8 mouse cellular contexts compared by ENCODE assay signal in the genomic region with DNA sequence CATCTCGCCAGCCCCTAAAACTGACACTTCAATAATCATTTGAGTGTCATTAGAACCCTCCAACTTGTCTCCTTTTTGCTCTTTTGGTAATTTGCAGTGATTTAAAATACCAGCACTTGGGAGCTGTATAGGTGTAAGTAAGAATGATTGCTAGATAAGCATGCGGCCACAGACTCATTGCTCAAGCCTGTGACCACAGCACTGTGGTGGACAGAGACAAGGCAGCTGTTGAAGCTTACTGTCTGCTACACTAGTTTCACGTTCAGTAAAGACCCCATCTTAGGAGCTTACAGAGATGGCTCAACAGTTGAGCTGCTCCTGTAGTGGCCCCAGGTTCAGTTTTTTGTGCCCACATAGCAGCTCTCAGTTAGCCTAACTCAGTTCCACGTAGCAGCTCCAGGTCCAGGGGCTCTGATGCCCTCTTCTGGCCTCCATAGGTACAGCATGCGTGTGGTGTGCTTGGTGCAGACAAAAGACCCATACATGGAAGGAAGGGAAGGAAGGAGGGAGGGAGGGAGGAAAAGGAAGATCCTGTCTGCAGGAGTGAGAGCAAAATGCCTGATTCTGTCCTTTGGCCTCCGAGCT. TPM values are rescaled to one million over a fixed set of nuclear protein-coding genes. Genes with fewer than 3 reads are reported as not detected.
DNase-seq lines count a peak whose midpoint lies in the region; ATAC-seq lines count a peak whose summit lies in the region.

No protein-coding gene starts in this region.

- H3K27me3 ChIP-seq in liver, embryonic 11.5 days (replicated peaks; ENCODE audit: control insufficient read depth, insufficient read depth, low read length) = no peaks in the 10 kb centered on the region

- H3K4me3 ChIP-seq in liver, embryonic 11.5 days (ENCODE audit: low read depth, low read length) = no peak overlapping the region

- H3K9ac ChIP-seq in liver, embryonic 11.5 days (ENCODE audit: low read depth, low read length) = no peak overlapping the region

- no peaks in the 10 kb centered on the region for H3K4me1 ChIP-seq in liver, embryonic 11.5 days (replicated peaks; ENCODE audit: control insufficient read depth, insufficient read depth, low read length)

- no peak overlapping the region for H3K4me2 ChIP-seq in liver, embryonic 11.5 days

- 54% methylated on average over 6 of the region's 6 CpGs for WGBS in liver, embryonic 11.5 days

- H3K9me3 ChIP-seq in liver, embryonic 11.5 days (ENCODE audit: control insufficient read depth, low read length) = no peaks in the 10 kb centered on the region

- peak; percentile 66 for DNase-seq in A20 (ENCODE audit: low read depth, low spot score)
- DNase-seq in NIH3T3 (ENCODE audit: low read depth) = peak; percentile 88
- DNase-seq in cerebellum, adult 9-11 months = peak; percentile 51
- peak; percentile 73 for DNase-seq in forelimb bud, embryonic 11.5 days (ENCODE audit: low read depth, low spot score)
- peak; percentile 64 for DNase-seq in induced T-regulatory cell, adult 2 months (ENCODE audit: low read depth)
- DNase-seq in liver, embryonic 11.5 days (ENCODE audit: low spot score) = peak; percentile 53
- DNase-seq in naive thymus-derived CD4-positive, alpha-beta T cell, adult 2 months (ENCODE audit: low read depth) = peak; percentile 67
- DNase-seq in testis, postnatal 10 days (ENCODE audit: low spot score) = peak; percentile 73

- H3K27ac ChIP-seq in liver, embryonic 11.5 days (ENCODE audit: low read depth, low read length) = no peak overlapping the region

- peaks cover 26% of the 10 kb centered on the region for H3K36me3 ChIP-seq in liver, embryonic 11.5 days (ENCODE audit: control insufficient read depth, insufficient read depth, low read length)

- ATAC-seq in liver, embryonic 11.5 days (replicated peaks; ENCODE audit: low FRiP score) = peak; percentile 56; the same call in 1 of the 2 replicates

RNA-seq across cellular contexts. Expression of a gene that starts 24.0 kb away (rescaled TPM):
- 91.3 and 94.1 TPM in 2 replicates for polyA plus RNA-seq in liver, embryonic 11.5 days (2014; fragmentation: Nextera tagmentation; extraction: Ambion mirVana)

RNA-seq across cellular contexts. Expression of a gene that starts 29.8 kb away (rescaled TPM):
- 16.8 and 21.0 TPM in 2 replicates for polyA plus RNA-seq in liver, embryonic 11.5 days (2014; fragmentation: Nextera tagmentation; extraction: Ambion mirVana)
